Mouse (Mus musculus): Measurements from ENCODE around the gene Thbs4. TPM values are rescaled to one million over a fixed set of nuclear protein-coding genes. Genes with fewer than 3 reads are reported as not detected.

The Thbs4 gene
- polyA plus RNA-seq, 1 experiment from 2014 or later: 7.7 TPM

- Histone ChIP-seq H3K9ac (no peak overlapping the region), H3K4me1 (peaks cover 3% of the 10 kb centered on the region), H3K27ac (no peak overlapping the region), H3K9me3 (no peaks in the 10 kb centered on the region), H3K27me3 (no peaks in the 10 kb centered on the region), H3K4me2 (no peak overlapping the region), H3K4me3 (no peak overlapping the region), H3K36me3 (no peaks in the 10 kb centered on the region)
- 88% methylated on average over 3 of the region's 3 CpGs for WGBS
- ATAC-seq (ENCODE audit: insufficient number of reproducible peaks, insufficient read depth, low FRiP score, low TSS enrichment, low read depth): no peak
These were observed 10.3 kb downstream of the Thbs4 start for GRCm38 (mm10) chr13:92784311-92784710.

DNA sequence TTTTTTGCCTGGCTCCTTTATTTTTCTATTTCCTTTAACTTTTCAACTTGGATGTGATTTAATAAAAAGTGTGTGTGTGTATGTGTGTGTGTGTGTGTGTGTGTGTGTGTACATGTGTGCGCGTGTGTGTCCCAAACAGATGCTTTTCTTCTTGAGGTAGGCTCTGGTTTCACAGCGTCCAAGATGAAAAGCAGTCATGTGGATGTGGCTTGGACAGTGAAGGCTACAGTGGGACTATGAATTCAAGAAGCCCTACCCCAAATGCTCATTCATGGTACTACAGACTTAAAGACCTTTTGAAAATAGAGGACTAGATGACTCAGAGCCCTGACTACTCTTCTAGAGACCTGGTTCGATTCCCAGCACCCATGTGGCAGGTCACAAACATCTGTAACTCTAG is 11.1 kb downstream of the Thbs4 start:
- ATAC-seq (ENCODE audit: insufficient number of reproducible peaks, insufficient read depth, low FRiP score, low TSS enrichment, low read depth): no peak
- H3K27ac ChIP-seq: no peak overlapping the region
- no peak overlapping the region for H3K4me3 ChIP-seq
- H3K27me3 ChIP-seq: no peaks in the 10 kb centered on the region
- H3K4me1 ChIP-seq: peaks cover 2% of the 10 kb centered on the region
- H3K36me3 ChIP-seq: no peaks in the 10 kb centered on the region
- WGBS: 82% methylated on average over 4 of the region's 4 CpGs
- H3K9me3 ChIP-seq: no peaks in the 10 kb centered on the region
- H3K9ac ChIP-seq: no peak overlapping the region
- H3K4me2 ChIP-seq: no peak overlapping the region

DNA sequence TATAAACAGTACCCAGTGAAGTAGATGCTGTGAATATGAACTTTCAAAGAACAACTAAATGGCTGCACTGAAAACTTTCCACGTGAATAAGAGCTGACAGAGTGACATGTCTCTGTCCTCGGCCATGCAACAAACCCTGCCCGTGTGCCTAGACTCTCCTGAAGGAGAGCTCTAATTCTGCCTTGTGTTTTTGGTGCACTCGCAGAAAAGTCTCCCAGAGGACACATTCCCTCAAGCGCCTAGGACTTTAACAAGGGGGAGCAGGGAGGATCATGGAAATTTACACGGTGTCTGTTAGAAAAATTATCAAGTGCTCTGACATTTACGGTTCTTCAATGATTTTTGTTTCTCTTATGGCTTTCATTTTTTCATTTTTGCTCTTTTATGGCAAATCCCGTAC is 13.7 kb downstream of the Thbs4 start:
- H3K4me3 ChIP-seq: no peak overlapping the region
- no peaks in the 10 kb centered on the region for H3K4me1 ChIP-seq
- no peaks in the 10 kb centered on the region for H3K36me3 ChIP-seq
- H3K4me2 ChIP-seq: no peak overlapping the region
- no peak overlapping the region for H3K27ac ChIP-seq
- no peaks in the 10 kb centered on the region for H3K9me3 ChIP-seq
- no peak for ATAC-seq (ENCODE audit: insufficient number of reproducible peaks, insufficient read depth, low FRiP score, low TSS enrichment, low read depth)
- H3K9ac ChIP-seq: no peak overlapping the region
- no peaks in the 10 kb centered on the region for H3K27me3 ChIP-seq
- 74% methylated on average over 8 of the region's 8 CpGs for WGBS

- WGBS: 75% methylated on average over 4 of the region's 4 CpGs
These were observed 14.5 kb downstream of the Thbs4 start for GRCm38 (mm10) chr13:92780076-92780475.

DNA sequence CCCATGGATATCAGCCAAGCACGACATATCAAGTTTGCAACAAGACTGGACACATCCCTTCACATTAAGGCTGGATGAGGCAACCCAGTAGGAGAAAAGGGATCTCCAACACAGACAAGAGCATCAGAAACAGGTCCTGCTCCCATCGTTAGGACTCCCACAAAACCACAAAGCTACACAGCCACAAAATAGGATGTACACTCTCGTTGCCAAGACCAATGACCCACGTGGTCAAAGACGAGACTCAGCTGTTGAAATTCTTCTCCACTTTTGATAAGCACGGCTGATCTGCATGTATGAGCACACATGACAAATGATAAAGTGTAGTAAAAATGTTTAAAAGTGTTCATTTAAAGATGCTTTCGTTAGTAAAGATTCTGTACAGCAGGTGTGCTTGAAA is 16.0 kb downstream of the Thbs4 start:
- Histone ChIP-seq H3K9me3 (no peaks in the 10 kb centered on the region), H3K27ac (no peak overlapping the region), H3K4me2 (no peak overlapping the region), H3K9ac (no peak overlapping the region), H3K4me1 (no peaks in the 10 kb centered on the region), H3K4me3 (no peak overlapping the region), H3K27me3 (no peaks in the 10 kb centered on the region), H3K36me3 (no peaks in the 10 kb centered on the region)
- WGBS: 76% methylated on average over 7 of the region's 7 CpGs
- no peak for ATAC-seq (ENCODE audit: insufficient number of reproducible peaks, insufficient read depth, low FRiP score, low TSS enrichment, low read depth)

More at GRCm38 (mm10) chr13:92780076-92780475, 14.5 kb downstream of the Thbs4 start:
- no peak overlapping the region for H3K4me2 ChIP-seq
- H3K4me1 ChIP-seq: no peaks in the 10 kb centered on the region
- H3K27ac ChIP-seq: no peak overlapping the region
- no peaks in the 10 kb centered on the region for H3K36me3 ChIP-seq
- H3K9ac ChIP-seq: no peak overlapping the region
- no peaks in the 10 kb centered on the region for H3K9me3 ChIP-seq
- no peak for ATAC-seq (ENCODE audit: insufficient number of reproducible peaks, insufficient read depth, low FRiP score, low TSS enrichment, low read depth)
- no peaks in the 10 kb centered on the region for H3K27me3 ChIP-seq
- no peak overlapping the region for H3K4me3 ChIP-seq

- Histone ChIP-seq H3K9ac (no peak overlapping the region), H3K36me3 (no peaks in the 10 kb centered on the region), H3K4me1 (no peaks in the 10 kb centered on the region), H3K9me3 (no peaks in the 10 kb centered on the region), H3K27ac (no peak overlapping the region), H3K4me2 (no peak overlapping the region), H3K4me3 (no peak overlapping the region), H3K27me3 (no peaks in the 10 kb centered on the region)
- 82% methylated on average over 7 of the region's 7 CpGs for WGBS
- ATAC-seq (ENCODE audit: insufficient number of reproducible peaks, insufficient read depth, low FRiP score, low TSS enrichment, low read depth): no peak
These were observed 18.7 kb downstream of the Thbs4 start for GRCm38 (mm10) chr13:92775916-92776315.

- no peak for ATAC-seq (ENCODE audit: insufficient number of reproducible peaks, insufficient read depth, low FRiP score, low TSS enrichment, low read depth)
- 94% methylated on average over 9 of the region's 9 CpGs for WGBS
- H3K27me3 ChIP-seq: no peaks in the 10 kb centered on the region
These were observed 19.7 kb downstream of the Thbs4 start for GRCm38 (mm10) chr13:92774887-92775286.

GRCm38 (mm10) chr13:92772500-92772899 is 22.1 kb downstream of the Thbs4 start:
- Histone ChIP-seq H3K4me1 (no peaks in the 10 kb centered on the region), H3K9ac (no peak overlapping the region), H3K36me3 (no peaks in the 10 kb centered on the region), H3K4me3 (no peak overlapping the region), H3K4me2 (no peak overlapping the region), H3K27ac (no peak overlapping the region), H3K27me3 (no peaks in the 10 kb centered on the region), H3K9me3 (no peaks in the 10 kb centered on the region)
- WGBS: 89% methylated on average over 8 of the region's 8 CpGs
- no peak for ATAC-seq (ENCODE audit: insufficient number of reproducible peaks, insufficient read depth, low FRiP score, low TSS enrichment, low read depth)

More at GRCm38 (mm10) chr13:92774887-92775286, 19.7 kb downstream of the Thbs4 start:
- H3K9ac ChIP-seq: no peak overlapping the region
- H3K4me1 ChIP-seq: no peaks in the 10 kb centered on the region
- no peak overlapping the region for H3K4me2 ChIP-seq
- no peak overlapping the region for H3K4me3 ChIP-seq
- H3K36me3 ChIP-seq: no peaks in the 10 kb centered on the region
- H3K9me3 ChIP-seq: no peaks in the 10 kb centered on the region
- H3K27ac ChIP-seq: no peak overlapping the region

DNA sequence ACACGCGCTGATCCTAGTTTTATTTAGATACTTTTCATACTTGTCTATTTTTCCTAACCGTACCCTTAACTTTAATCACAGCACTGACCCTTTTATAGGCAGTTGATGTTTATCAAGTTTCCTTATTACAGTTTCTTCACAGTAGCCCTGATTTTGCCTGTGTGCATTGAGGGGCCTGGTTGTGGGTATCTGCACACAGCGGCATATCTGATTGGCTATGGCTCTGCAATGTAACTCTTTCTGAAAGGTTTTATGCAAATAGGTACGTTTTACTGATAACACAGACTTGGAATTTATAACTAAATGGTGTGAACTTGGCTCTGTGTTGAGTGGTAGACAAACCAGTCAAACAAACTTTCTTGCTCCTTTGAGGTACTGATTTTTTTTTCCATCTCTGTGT is 23.1 kb downstream of the Thbs4 start:
- Histone ChIP-seq H3K9me3 (no peaks in the 10 kb centered on the region), H3K36me3 (no peaks in the 10 kb centered on the region), H3K4me2 (no peak overlapping the region), H3K9ac (no peak overlapping the region), H3K27me3 (no peaks in the 10 kb centered on the region), H3K4me3 (no peak overlapping the region), H3K27ac (no peak overlapping the region), H3K4me1 (no peaks in the 10 kb centered on the region)
- ATAC-seq (ENCODE audit: insufficient number of reproducible peaks, insufficient read depth, low FRiP score, low TSS enrichment, low read depth): no peak
- WGBS: 84% methylated on average over 5 of the region's 5 CpGs

GRCm38 (mm10) chr13:92765454-92766242 is 29.0 kb downstream of the Thbs4 start:
- Histone ChIP-seq H3K4me1 (no peaks in the 10 kb centered on the region), H3K9ac (no peak overlapping the region), H3K27me3 (no peaks in the 10 kb centered on the region), H3K4me3 (no peak overlapping the region), H3K36me3 (no peaks in the 10 kb centered on the region), H3K4me2 (no peak overlapping the region), H3K9me3 (no peaks in the 10 kb centered on the region), H3K27ac (no peak overlapping the region)
- ATAC-seq (ENCODE audit: insufficient number of reproducible peaks, insufficient read depth, low FRiP score, low TSS enrichment, low read depth): no peak
- 69% methylated on average over 6 of the region's 6 CpGs for whole genome bisulfite sequencing

GRCm38 (mm10) chr13:92762322-92762721 is 32.3 kb downstream of the Thbs4 start:
- WGBS: 69% methylated on average over 1 of the region's 1 CpGs
- Histone ChIP-seq H3K9me3 (no peaks in the 10 kb centered on the region), H3K27me3 (no peaks in the 10 kb centered on the region), H3K4me1 (no peaks in the 10 kb centered on the region), H3K36me3 (no peaks in the 10 kb centered on the region), H3K4me3 (no peak overlapping the region), H3K4me2 (no peak overlapping the region), H3K27ac (no peak overlapping the region), H3K9ac (no peak overlapping the region)
- ATAC-seq (ENCODE audit: insufficient number of reproducible peaks, insufficient read depth, low FRiP score, low TSS enrichment, low read depth): no peak

- 85% methylated on average over 6 of the region's 6 CpGs for WGBS
These were observed 34.1 kb downstream of the Thbs4 start for GRCm38 (mm10) chr13:92760519-92760918.

More at GRCm38 (mm10) chr13:92760519-92760918, 34.1 kb downstream of the Thbs4 start:
- Histone ChIP-seq H3K4me1 (no peaks in the 10 kb centered on the region), H3K36me3 (no peaks in the 10 kb centered on the region), H3K4me3 (no peak overlapping the region), H3K4me2 (no peak overlapping the region), H3K27me3 (no peaks in the 10 kb centered on the region), H3K9ac (no peak overlapping the region), H3K27ac (no peak overlapping the region), H3K9me3 (no peaks in the 10 kb centered on the region)
- no peak for ATAC-seq (ENCODE audit: insufficient number of reproducible peaks, insufficient read depth, low FRiP score, low TSS enrichment, low read depth)
